ENCODE assay signal across 13 mouse cellular contexts in genomic region chr17:27934136-27934910, GRCm38 (mm10). TPM values are rescaled to one million over a fixed set of nuclear protein-coding genes. Genes with fewer than 3 reads are reported as not detected.
DNase-seq lines count a peak whose midpoint lies in the region; ATAC-seq and TF ChIP-seq lines count a peak whose summit lies in the region.
"Had no signal": no experiment of that assay in that cellular context is flagged by ENCODE, and none has a peak within 500 bp of the region (broad histone marks: within the 10 kb centered on the region; RNA-seq: fewer than 3 reads in every experiment).

No protein-coding gene starts in this region.

- H3K9ac ChIP-seq in limb, embryonic 13.5 days = no peak overlapping the region
- H3K9ac ChIP-seq: hindbrain, embryonic 15.5 days; liver, embryonic 12.5 days; midbrain, embryonic 15.5 days had no signal

- no peaks in the 10 kb centered on the region for H3K27me3 ChIP-seq in limb, embryonic 13.5 days
- H3K27me3 ChIP-seq in limb, embryonic 10.5 days (ENCODE audit: low read depth, poor library complexity, severe bottlenecking) = no peaks in the 10 kb centered on the region
- H3K27me3 ChIP-seq in small intestine, adult 2 months (ENCODE audit: control insufficient read depth, insufficient read depth, low read length) = no peaks in the 10 kb centered on the region
- H3K27me3 ChIP-seq: hindbrain, embryonic 15.5 days; liver, embryonic 12.5 days; midbrain, embryonic 15.5 days had no signal

- H3K4me3 ChIP-seq in limb, embryonic 13.5 days = no peak overlapping the region
- no peak overlapping the region for H3K4me3 ChIP-seq in limb, embryonic 10.5 days
- H3K4me3 ChIP-seq in small intestine, adult 2 months (ENCODE audit: low read depth, low read length) = no peak overlapping the region
- H3K4me3 ChIP-seq: hindbrain, embryonic 15.5 days; liver, embryonic 12.5 days; midbrain, embryonic 15.5 days had no signal

- no peak for TF ChIP-seq POLR2A in small intestine, adult 2 months (IDR thresholded peaks at IDR 0.05; ENCODE audit: low read depth, low read length)

- 0 out of 2 replicates have a peak overlapping the region, but pooled peaks have one; percentile 33 for H3K27ac ChIP-seq in limb, embryonic 13.5 days
- H3K27ac ChIP-seq in limb, embryonic 10.5 days = no peak overlapping the region
- peak overlapping the region; percentile 28 for H3K27ac ChIP-seq in small intestine, adult 2 months (ENCODE audit: insufficient read depth, low read depth, low read length)
- H3K27ac ChIP-seq: hindbrain, embryonic 15.5 days; liver, embryonic 12.5 days; midbrain, embryonic 15.5 days had no signal

- 79% methylated on average over 10 of the region's 10 CpGs for WGBS in limb, embryonic 13.5 days
- 95% methylated on average over 10 of the region's 10 CpGs for WGBS in limb, embryonic 10.5 days
- WGBS in small intestine, adult 2 months = 87% methylated on average over 10 of the region's 10 CpGs

- no peaks in the 10 kb centered on the region for H3K9me3 ChIP-seq in limb, embryonic 13.5 days
- no peaks in the 10 kb centered on the region for H3K9me3 ChIP-seq in limb, embryonic 10.5 days (replicated peaks)
- H3K9me3 ChIP-seq: hindbrain, embryonic 15.5 days; liver, embryonic 12.5 days; midbrain, embryonic 15.5 days had no signal

- no peak overlapping the region for H3K4me2 ChIP-seq in limb, embryonic 13.5 days (replicated peaks)
- H3K4me2 ChIP-seq: hindbrain, embryonic 15.5 days; liver, embryonic 12.5 days; midbrain, embryonic 15.5 days had no signal

- ATAC-seq in limb, embryonic 13.5 days (ENCODE audit: low FRiP score, low read depth) = no peak
- no peak for ATAC-seq in activated CD4-positive, CD25-positive, alpha-beta regulatory T cell, adult 4 months
- ATAC-seq: liver, embryonic 12.5 days; midbrain, embryonic 15.5 days had no signal

- 0 out of 2 replicates have a peak, but pooled peaks cover 4% of the 10 kb centered on the region for H3K36me3 ChIP-seq in limb, embryonic 13.5 days
- H3K36me3 ChIP-seq in limb, embryonic 10.5 days = no peaks in the 10 kb centered on the region
- H3K36me3 ChIP-seq in small intestine, adult 2 months (ENCODE audit: control insufficient read depth, insufficient read depth, low read length) = no peaks in the 10 kb centered on the region
- H3K36me3 ChIP-seq: hindbrain, embryonic 15.5 days; liver, embryonic 12.5 days; midbrain, embryonic 15.5 days had no signal

- TF ChIP-seq CTCF in small intestine, adult 2 months (IDR thresholded peaks at IDR 0.05; ENCODE audit: extremely low read depth, insufficient read length, insufficient replicate concordance, low read depth, low read length) = no peak

- H3K4me1 ChIP-seq in limb, embryonic 13.5 days = peaks cover 38% of the 10 kb centered on the region
- peaks cover 30% of the 10 kb centered on the region for H3K4me1 ChIP-seq in limb, embryonic 10.5 days
- peaks cover 4% of the 10 kb centered on the region for H3K4me1 ChIP-seq in small intestine, adult 2 months (ENCODE audit: control insufficient read depth, insufficient read depth, insufficient read length, low read length)
- H3K4me1 ChIP-seq: midbrain, embryonic 15.5 days had no signal

- DNase-seq in limb, embryonic 10.5 days (ENCODE audit: low spot score) = no peak
- peak; percentile 75 for DNase-seq in adipocyte (ENCODE audit: low spot score)
- DNase-seq in brain, adult 2 months (ENCODE audit: low read depth, low spot score) = peak; percentile 41
- no peak for DNase-seq in cerebellum, postnatal 36 days
- DNase-seq: adrenal gland, postnatal 25 days; cerebellum, postnatal 25 days; right cerebral cortex, adult 18-20 months had no signal

RNA-seq across cellular contexts. Expression of gene Taf11, which starts 24.7 kb away (rescaled TPM):
- polyA plus RNA-seq in limb, embryonic 13.5 days (2015; fragmentation: Nextera tagmentation; extraction: Ambion mirVana) = 81.0 and 90.6 TPM in 2 replicates
- 92.8 and 93.9 TPM in 2 replicates for polyA plus RNA-seq in limb, embryonic 10.5 days (2016; fragmentation: Nextera tagmentation; extraction: Ambion mirVana)
- 2.0 and 3.9 TPM in 2 replicates for polyA plus RNA-seq in small intestine, adult 2 months (2012; rRNA removed)
- 10 to 100 TPM; 32.9 to 39.6 TPM for polyA plus RNA-seq in activated CD4-positive, CD25-positive, alpha-beta regulatory T cell, adult 4 months (2017; shearing (Covaris generic))

RNA-seq across cellular contexts. Expression of gene Anks1, which starts 25.2 kb away (rescaled TPM):
- 14.1 and 16.5 TPM in 2 replicates for polyA plus RNA-seq in limb, embryonic 13.5 days (2015; fragmentation: Nextera tagmentation; extraction: Ambion mirVana)
- polyA plus RNA-seq in limb, embryonic 10.5 days (2016; fragmentation: Nextera tagmentation; extraction: Ambion mirVana) = 13.3 and 15.5 TPM in 2 replicates
- 16.8 and 28.2 TPM in 2 replicates for polyA plus RNA-seq in small intestine, adult 2 months (2012; rRNA removed)
- 1 to 10 TPM; 2.5 to 3.7 TPM for polyA plus RNA-seq in activated CD4-positive, CD25-positive, alpha-beta regulatory T cell, adult 4 months (2017; shearing (Covaris generic))

Comparison
In these comparisons a context has a peak if more than half of its experiments do, and no peak if none do; other contexts are left out.
1. DNase-seq: peak in adipocyte (single experiment) and brain, adult 2 months (single experiment); none in limb, embryonic 10.5 days (single experiment) and cerebellum, postnatal 36 days (0 of 2).